Mouse (Mus musculus) heart, postnatal 0 days (tissue): ENCODE measurements around the gene Specc1. TPM values are rescaled to one million over a fixed set of nuclear protein-coding genes. Genes with fewer than 3 reads are reported as not detected.

ENCODE experiments used
- ATAC-seq: fragments of 200-750 bp; cut with Nextera tagmentation; 2 replicates; pipeline ENCODE4 v1.8.0; 2017; ENCODE audit warnings: low read depth, moderate number of reproducible peaks, moderate library complexity; ENCODE audit not compliant: insufficient read depth
- DNase-seq: peaks from one replicate; pipeline ENCODE4 v3.0.0-alpha.2; 2016; ENCODE audit warnings: low spot score
- H3K27ac ChIP-seq: fragments of 300-500 bp; sonication (generic); 2 replicates; pipeline ENCODE4 v1.5.1; 2014; ENCODE audit warnings: low read depth, mild to moderate bottlenecking
- H3K27me3 ChIP-seq: fragments of 300-500 bp; sonication (generic); 2 replicates; pipeline ENCODE4 v1.6.1; 2014; ENCODE audit warnings: low read length, mixed read lengths; ENCODE audit not compliant: control insufficient read depth, insufficient read depth
- H3K36me3 ChIP-seq: fragments of 300-500 bp; sonication (generic); replicated peaks from 2 replicates; pipeline ENCODE4 v1.6.1; 2014; ENCODE audit warnings: low read length, mixed read lengths; ENCODE audit not compliant: control insufficient read depth, insufficient read depth
- H3K4me1 ChIP-seq: fragments of 300-500 bp; sonication (generic); 2 replicates; pipeline ENCODE4 v1.6.1; 2014; ENCODE audit warnings: antibody characterized with exemption; ENCODE audit not compliant: control insufficient read depth, insufficient read depth
- H3K4me2 ChIP-seq: fragments of 300-500 bp; sonication (generic); 2 replicates; pipeline ENCODE4 v1.6.1; 2014; ENCODE audit warnings: low read depth, mild to moderate bottlenecking, low read length, moderate library complexity
- H3K4me3 ChIP-seq: fragments of 300-500 bp; sonication (generic); 2 replicates; pipeline ENCODE4 v1.5.1; 2014; ENCODE audit warnings: low read depth, low read length
- H3K9ac ChIP-seq: fragments of 300-500 bp; sonication (generic); replicated peaks from 2 replicates; pipeline ENCODE4 v1.6.1; 2014; ENCODE audit warnings: low read depth, low read length, mixed read lengths
- H3K9me3 ChIP-seq: fragments of 300-500 bp; sonication (generic); replicated peaks from 2 replicates; pipeline ENCODE4 v1.6.1; 2016; ENCODE audit warnings: low read length; ENCODE audit not compliant: control insufficient read depth
- CTCF ChIP-seq: IDR thresholded peaks from 2 replicates; pipeline ENCODE4 v1.5.1; 2016; ENCODE audit warnings: antibody characterized with exemption, control low read depth, low read depth
- EP300 ChIP-seq: IDR thresholded peaks from 2 replicates; pipeline ENCODE4 v1.6.1; 2016; ENCODE audit warnings: antibody characterized with exemption, low read depth
- WGBS: fragments of 180-500 bp; shearing (Covaris S2); extraction: QIAGEN DNeasy Blood & Tissue Kit; methylation state at CpG from one replicate; pipeline ENCODE4 v1.1.7; 2014; 5-methylcytosine and 5-hydroxymethylcytosine counted together
- polyA plus RNA-seq: library from polyadenylated mRNA; unstranded; fragments of >200 nt; fragmentation: Nextera tagmentation; extraction: Ambion mirVana; gene quantifications from 2 replicates; pipeline ENCODE4 v1.2.1, GENCODE M21; 2015
- total RNA-seq: library from RNA; depleted of rRNA; stranded (reverse); fragments of >200 nt; gene quantifications from 2 replicates; pipeline ENCODE4 v1.2.3, GENCODE M21; 2014; ENCODE audit warnings: low replicate concordance

Gene Specc1
- total and polyA plus RNA-seq, 2 experiments from 2014 or later = 5.2 to 8.4 TPM

DNA sequence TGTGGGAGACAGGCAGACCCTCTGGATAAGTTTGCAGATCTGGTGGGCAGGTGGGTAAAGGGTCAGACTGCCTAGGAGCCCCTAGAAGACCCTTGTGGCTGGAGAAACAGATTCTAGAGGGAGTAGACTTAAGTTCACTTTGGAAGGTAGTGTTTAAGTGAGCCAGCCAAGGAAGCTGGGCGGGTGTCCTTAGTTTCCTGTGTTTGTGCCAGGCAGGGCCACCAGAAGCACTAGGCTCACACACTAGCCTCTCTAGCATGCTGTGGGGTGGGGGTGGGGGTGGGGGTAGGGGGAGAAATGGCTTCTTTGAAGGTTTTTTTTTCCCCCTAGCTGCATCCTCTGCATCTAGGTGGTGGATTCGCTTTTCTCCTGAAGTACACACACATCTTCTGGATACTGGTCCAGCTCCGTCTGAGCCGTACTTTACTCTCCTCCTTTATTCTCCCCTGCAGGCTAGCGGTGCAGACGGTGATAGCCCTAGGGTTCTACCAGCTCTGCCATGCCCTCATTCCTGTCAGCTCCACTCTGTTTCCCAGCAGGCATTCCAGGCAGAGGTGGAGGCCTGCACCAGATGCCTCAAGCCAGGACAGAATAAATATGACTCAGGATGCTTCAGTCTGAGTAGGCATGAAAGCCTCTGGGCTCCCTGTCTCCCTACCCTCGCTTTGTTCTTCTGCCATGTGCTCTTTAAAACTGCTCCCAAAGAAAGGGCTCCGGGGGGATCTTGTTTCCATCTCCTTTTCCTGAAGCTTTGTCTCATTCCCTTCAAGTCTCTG lies 66.3 kb downstream of the Specc1 start:
- Histone ChIP-seq H3K4me1 (peaks cover 2% of the 10 kb centered on the region; the same call in 1 of the 2 replicates), H3K9ac (no peak overlapping the region), H3K27ac (peak overlapping the region; percentile 75), H3K4me3 (no peak overlapping the region), H3K27me3 (no peaks in the 10 kb centered on the region), H3K4me2 (no peak overlapping the region), H3K36me3 (no peaks in the 10 kb centered on the region), H3K9me3 (no peaks in the 10 kb centered on the region)
- no peak for DNase-seq
- TF ChIP-seq CTCF (no peak), EP300 (no peak)
- no peak for ATAC-seq
- WGBS = 64% methylated on average over 8 of the region's 8 CpGs

DNA sequence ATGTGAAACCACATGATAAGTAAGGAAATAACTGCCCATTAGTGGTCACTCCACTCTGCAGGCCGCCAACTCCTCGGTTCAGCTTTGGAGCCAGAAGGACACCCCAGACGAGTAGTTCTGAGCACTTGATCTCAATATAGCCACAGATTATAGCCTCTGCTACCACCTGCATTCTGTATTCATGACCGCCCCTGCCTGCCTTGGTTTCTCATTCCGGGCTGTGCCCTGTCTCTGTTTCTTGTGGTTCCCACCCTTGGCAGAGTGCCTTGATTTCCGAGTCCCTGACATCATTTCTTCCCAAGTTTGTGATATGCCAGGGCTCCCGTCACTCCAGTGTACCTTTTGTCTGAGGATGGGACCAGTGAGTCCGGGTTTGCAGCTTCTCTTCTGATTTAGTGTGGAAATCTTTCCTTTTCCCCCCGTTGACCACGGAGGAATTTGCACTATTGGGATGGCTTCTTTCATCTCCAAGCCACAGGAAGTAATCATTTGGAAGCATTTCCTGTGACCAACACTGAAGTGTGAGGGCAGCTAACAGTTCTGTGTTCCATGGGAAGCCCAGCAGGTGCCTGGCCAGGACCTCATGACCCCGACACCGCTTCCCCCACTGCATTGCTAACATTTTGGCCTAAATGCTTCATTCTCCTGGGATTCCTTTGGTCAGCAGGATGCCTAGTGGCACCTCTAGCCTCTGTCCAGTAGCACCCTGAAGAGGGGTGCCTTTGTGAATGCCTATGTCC lies 67.1 kb downstream of the Specc1 start:
- no peak overlapping the region for H3K9ac ChIP-seq
- H3K4me1 ChIP-seq = peaks cover 2% of the 10 kb centered on the region; the same call in 1 of the 2 replicates
- ATAC-seq (no peak), DNase-seq (no peak)
- no peak overlapping the region for H3K4me3 ChIP-seq
- TF ChIP-seq EP300 (no peak), CTCF (no peak)
- H3K27ac ChIP-seq = peak overlapping the region; percentile 75
- WGBS = 51% methylated on average over 12 of the region's 12 CpGs
- peak overlapping the region; percentile 4; the same call in 1 of the 2 replicates for H3K4me2 ChIP-seq
- H3K27me3 ChIP-seq = no peaks in the 10 kb centered on the region
- H3K9me3 ChIP-seq = no peaks in the 10 kb centered on the region
- no peaks in the 10 kb centered on the region for H3K36me3 ChIP-seq

DNA sequence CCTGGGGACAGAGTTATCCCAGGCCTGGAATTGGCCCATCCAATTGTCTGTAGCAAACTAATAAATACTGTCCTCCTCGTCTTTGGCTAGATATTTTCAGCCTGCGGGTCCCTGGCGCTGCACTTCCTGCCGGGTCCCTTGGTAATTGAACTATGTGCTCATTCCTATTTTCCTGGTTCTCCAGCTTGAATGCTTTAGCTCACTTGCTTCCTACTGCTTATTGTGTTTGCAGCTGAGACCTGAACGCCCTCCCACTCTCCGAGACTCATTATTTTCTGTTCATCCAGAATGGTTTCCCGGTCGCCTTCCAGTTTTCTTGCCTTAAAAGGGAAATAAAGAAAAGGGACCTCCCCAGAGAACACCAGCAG lies 67.7 kb downstream of the Specc1 start:
- no peak overlapping the region for H3K4me3 ChIP-seq
- no peaks in the 10 kb centered on the region for H3K27me3 ChIP-seq
- no peak for TF ChIP-seq EP300
- TF ChIP-seq CTCF = no peak
- peak overlapping the region; percentile 4; the same call in 1 of the 2 replicates for H3K4me2 ChIP-seq
- 53% methylated on average over 8 of the region's 8 CpGs for WGBS
- ATAC-seq (no peak), DNase-seq (peak; percentile 69)
- no peaks in the 10 kb centered on the region for H3K36me3 ChIP-seq
- H3K4me1 ChIP-seq = peaks cover 2% of the 10 kb centered on the region; the same call in 1 of the 2 replicates
- H3K27ac ChIP-seq = peak overlapping the region; percentile 75
- no peaks in the 10 kb centered on the region for H3K9me3 ChIP-seq
- no peak overlapping the region for H3K9ac ChIP-seq

DNA sequence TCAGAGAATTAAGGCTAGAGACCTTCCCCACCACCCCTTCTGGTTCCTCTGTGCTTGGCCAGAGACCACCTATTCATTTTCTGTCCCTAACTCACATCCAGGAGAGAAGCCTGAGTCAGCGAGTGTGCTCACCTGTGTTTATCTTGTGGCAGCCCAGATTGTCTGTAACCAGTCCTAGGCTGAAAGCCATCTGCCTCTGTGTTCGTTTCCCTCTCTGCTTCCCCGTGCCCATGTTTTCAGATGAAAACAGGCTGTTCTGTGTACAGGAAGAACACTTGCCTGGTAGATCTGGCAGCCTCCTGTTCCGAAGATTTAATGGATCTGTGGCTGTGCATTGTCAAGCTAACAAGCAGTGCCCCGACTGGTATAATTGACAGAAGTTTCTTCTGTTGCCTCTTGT lies 68.4 kb downstream of the Specc1 start:
- no peak overlapping the region for H3K9ac ChIP-seq
- DNase-seq (no peak), ATAC-seq (no peak)
- WGBS = 54% methylated on average over 5 of the region's 5 CpGs
- no peak for TF ChIP-seq CTCF
- H3K4me2 ChIP-seq = no peak overlapping the region
- H3K9me3 ChIP-seq = no peaks in the 10 kb centered on the region
- peaks cover 2% of the 10 kb centered on the region; the same call in 1 of the 2 replicates for H3K4me1 ChIP-seq
- no peak overlapping the region for H3K27ac ChIP-seq
- no peak overlapping the region for H3K4me3 ChIP-seq
- H3K36me3 ChIP-seq = no peaks in the 10 kb centered on the region
- H3K27me3 ChIP-seq = no peaks in the 10 kb centered on the region

DNA sequence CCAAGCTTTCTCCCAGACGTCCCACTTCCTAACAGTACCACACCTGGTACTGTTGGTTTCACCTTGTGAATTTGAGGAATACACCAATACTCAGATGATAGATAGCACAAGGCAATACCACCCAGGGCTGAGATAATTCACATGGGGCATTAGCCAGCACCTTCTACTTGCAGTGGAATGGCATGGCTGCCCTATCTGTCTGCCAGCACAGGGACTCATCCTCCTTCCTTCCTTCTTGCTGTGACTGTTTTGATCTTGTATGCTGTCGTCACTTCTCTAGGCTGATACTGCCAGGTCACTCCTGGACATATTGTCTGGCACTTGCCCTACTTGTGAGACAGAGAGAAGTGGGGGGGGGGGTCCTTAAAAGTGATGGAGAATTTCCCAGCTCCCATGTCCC lies 69.2 kb downstream of the Specc1 start:
- TF ChIP-seq CTCF (no peak), EP300 (no peak)
- H3K9ac ChIP-seq = no peak overlapping the region
- 69% methylated on average over 2 of the region's 2 CpGs for WGBS
- peaks cover 2% of the 10 kb centered on the region; the same call in 1 of the 2 replicates for H3K4me1 ChIP-seq
- ATAC-seq = no peak
- H3K4me2 ChIP-seq = no peak overlapping the region
- H3K9me3 ChIP-seq = no peaks in the 10 kb centered on the region
- H3K27ac ChIP-seq = no peak overlapping the region
- no peaks in the 10 kb centered on the region for H3K27me3 ChIP-seq
- H3K4me3 ChIP-seq = no peak overlapping the region
- no peak for DNase-seq
- no peaks in the 10 kb centered on the region for H3K36me3 ChIP-seq
